Comparison of ENCODE assay signal across 12 mouse cellular contexts in genomic region chr1:162074626-162075410, GRCm38 (mm10).
DNase-seq lines count a peak whose midpoint lies in the region; ATAC-seq and TF ChIP-seq lines count a peak whose summit lies in the region.
"Had no signal": no experiment of that assay in that cellular context is flagged by ENCODE, and none has a peak within 500 bp of the region (broad histone marks: within the 10 kb centered on the region; RNA-seq: fewer than 3 reads in every experiment).

No protein-coding gene starts in this region.

- TF ChIP-seq CTCF in heart, postnatal 0 days (IDR thresholded peaks at IDR 0.05; ENCODE audit: low read depth) = no peak
- no peak for TF ChIP-seq CTCF in cerebellum, adult 2 months (IDR thresholded peaks at IDR 0.05; ENCODE audit: borderline replicate concordance, insufficient read depth, low read depth, low read length)

- 76% methylated on average over 17 of the region's 17 CpGs for WGBS in heart, postnatal 0 days
- 49% methylated on average over 17 of the region's 17 CpGs for WGBS in lung, embryonic 16.5 days
- 25% methylated on average over 17 of the region's 17 CpGs for WGBS in embryonic facial prominence, embryonic 13.5 days
- 49% methylated on average over 17 of the region's 17 CpGs for WGBS in stomach, embryonic 14.5 days
- WGBS in cerebellum, adult 2 months = 80% methylated on average over 17 of the region's 17 CpGs

- H3K9me3 ChIP-seq in heart, postnatal 0 days (replicated peaks; ENCODE audit: control insufficient read depth, low read length) = no peaks in the 10 kb centered on the region
- no peaks in the 10 kb centered on the region for H3K9me3 ChIP-seq in lung, embryonic 16.5 days (ENCODE audit: control insufficient read depth, low read length)
- no peaks in the 10 kb centered on the region for H3K9me3 ChIP-seq in embryonic facial prominence, embryonic 13.5 days
- H3K9me3 ChIP-seq in stomach, embryonic 14.5 days (ENCODE audit: control insufficient read depth, low read depth, low read length) = no peaks in the 10 kb centered on the region

- no peak for TF ChIP-seq POLR2A in cerebellum, adult 2 months (IDR thresholded peaks at IDR 0.05; ENCODE audit: borderline replicate concordance, insufficient read depth, low read length)

- ATAC-seq in heart, postnatal 0 days (ENCODE audit: insufficient read depth, low read depth) = no peak
- peak; percentile 80 for ATAC-seq in lung, embryonic 16.5 days (ENCODE audit: low read depth)
- ATAC-seq in embryonic facial prominence, embryonic 13.5 days (ENCODE audit: insufficient number of reproducible peaks, insufficient read depth, low FRiP score, low TSS enrichment, low read depth) = peak; percentile 50; the same call in 1 of the 2 replicates
- peak; percentile 62; the same call in 1 of the 2 replicates for ATAC-seq in stomach, embryonic 14.5 days (ENCODE audit: insufficient number of reproducible peaks, insufficient read depth, low FRiP score, low read depth)

- intact Hi-C loops in heart, postnatal 36 days (cut with DNase I) = no loop called here
- intact Hi-C loops in left cerebral cortex, postnatal 14 days (cut with DNase I) = no loop called here

- no peak overlapping the region for H3K4me2 ChIP-seq in heart, postnatal 0 days (ENCODE audit: low read depth, low read length)
- no peak overlapping the region for H3K4me2 ChIP-seq in lung, embryonic 16.5 days (ENCODE audit: low read depth, low read length)
- H3K4me2 ChIP-seq in embryonic facial prominence, embryonic 13.5 days = peak overlapping the region; percentile 45
- no peak overlapping the region for H3K4me2 ChIP-seq in stomach, embryonic 14.5 days (replicated peaks; ENCODE audit: low read depth, low read length)

- H3K4me3 ChIP-seq in heart, postnatal 0 days (ENCODE audit: low read depth, low read length) = no peak overlapping the region
- H3K4me3 ChIP-seq in lung, embryonic 16.5 days (ENCODE audit: low read length) = no peak overlapping the region
- no peak overlapping the region for H3K4me3 ChIP-seq in embryonic facial prominence, embryonic 13.5 days
- H3K4me3 ChIP-seq in stomach, embryonic 14.5 days (ENCODE audit: low read depth, low read length) = no peak overlapping the region
- no peak overlapping the region for H3K4me3 ChIP-seq in cerebellum, adult 2 months (replicated peaks; ENCODE audit: insufficient read depth, low read depth, low read length)

- DNase-seq in heart, postnatal 0 days (ENCODE audit: low spot score) = no peak
- DNase-seq in heart, postnatal 36 days = no peak
- DNase-seq in lung, postnatal 4 days = no peak
- no peak for DNase-seq in left cerebral cortex, postnatal 14 days (ENCODE audit: low spot score in 2 of 2)
- DNase-seq in cerebellum, adult 2 months = no peak
- DNase-seq: cerebellum, postnatal 25 days; heart, postnatal 4 days; thymus, postnatal 36 days had no signal

- H3K36me3 ChIP-seq in heart, postnatal 0 days (replicated peaks; ENCODE audit: control insufficient read depth, insufficient read depth, low read length) = no peaks in the 10 kb centered on the region
- no peaks in the 10 kb centered on the region for H3K36me3 ChIP-seq in lung, embryonic 16.5 days (ENCODE audit: control insufficient read depth, insufficient read depth, low read length)
- H3K36me3 ChIP-seq in embryonic facial prominence, embryonic 13.5 days = no peaks in the 10 kb centered on the region
- no peaks in the 10 kb centered on the region for H3K36me3 ChIP-seq in stomach, embryonic 14.5 days (ENCODE audit: control insufficient read depth, insufficient read depth, low read length)

- no peak for TF ChIP-seq EP300 in heart, postnatal 0 days (IDR thresholded peaks at IDR 0.05; ENCODE audit: low read depth)

- 0 out of 2 replicates have a peak overlapping the region, but pooled peaks have one; percentile 1 for H3K27ac ChIP-seq in heart, postnatal 0 days (ENCODE audit: low read depth)
- H3K27ac ChIP-seq in lung, embryonic 16.5 days (ENCODE audit: low read length) = peak overlapping the region; percentile 87
- peak overlapping the region; percentile 99 for H3K27ac ChIP-seq in embryonic facial prominence, embryonic 13.5 days
- H3K27ac ChIP-seq in stomach, embryonic 14.5 days (ENCODE audit: low read length) = peak overlapping the region; percentile 91
- H3K27ac ChIP-seq in cerebellum, adult 2 months (ENCODE audit: insufficient read depth, low read length) = no peak overlapping the region

- no peaks in the 10 kb centered on the region for H3K27me3 ChIP-seq in heart, postnatal 0 days (ENCODE audit: control insufficient read depth, insufficient read depth, low read length)
- H3K27me3 ChIP-seq in lung, embryonic 16.5 days (ENCODE audit: control insufficient read depth, insufficient read depth, low read depth, low read length) = no peaks in the 10 kb centered on the region
- H3K27me3 ChIP-seq in embryonic facial prominence, embryonic 13.5 days = no peaks in the 10 kb centered on the region
- H3K27me3 ChIP-seq in stomach, embryonic 14.5 days (ENCODE audit: control insufficient read depth, insufficient read depth, low read length) = no peaks in the 10 kb centered on the region
- no peaks in the 10 kb centered on the region for H3K27me3 ChIP-seq in cerebellum, adult 2 months (ENCODE audit: control insufficient read depth, insufficient read depth, low read length)
- H3K27me3 ChIP-seq: CH12.LX had no signal

- H3K4me1 ChIP-seq in heart, postnatal 0 days (ENCODE audit: control insufficient read depth, insufficient read depth) = no peaks in the 10 kb centered on the region
- H3K4me1 ChIP-seq in lung, embryonic 16.5 days (replicated peaks; ENCODE audit: control insufficient read depth, insufficient read depth, low read length) = peaks cover 28% of the 10 kb centered on the region
- H3K4me1 ChIP-seq in embryonic facial prominence, embryonic 13.5 days = peaks cover 57% of the 10 kb centered on the region
- peaks cover 35% of the 10 kb centered on the region for H3K4me1 ChIP-seq in stomach, embryonic 14.5 days (ENCODE audit: control insufficient read depth, insufficient read depth, low read length)
- no peaks in the 10 kb centered on the region for H3K4me1 ChIP-seq in cerebellum, adult 2 months (ENCODE audit: control insufficient read depth, insufficient read depth, low read length)

- no peak overlapping the region for H3K9ac ChIP-seq in heart, postnatal 0 days (replicated peaks; ENCODE audit: low read depth, low read length)
- no peak overlapping the region for H3K9ac ChIP-seq in lung, embryonic 16.5 days (ENCODE audit: low read length)
- H3K9ac ChIP-seq in embryonic facial prominence, embryonic 13.5 days = peak overlapping the region; percentile 61
- no peak overlapping the region for H3K9ac ChIP-seq in stomach, embryonic 14.5 days (replicated peaks; ENCODE audit: low read depth, low read length)
